Mouse (Mus musculus): ENCODE measurements around the gene Scube3. TPM values are rescaled to one million over a fixed set of nuclear protein-coding genes. Genes with fewer than 3 reads are reported as not detected.
A peak's percentile ranks its signal among the peaks of the same experiment; 100 is the strongest.

Scube3 gene
- polyA plus RNA-seq, 1 experiment from 2014 or later = 4.6 TPM

- H3K4me1 ChIP-seq = peaks cover 6% of the 10 kb centered on the region; the same call in 1 of the 2 replicates
- H3K9ac ChIP-seq (replicated peaks) = no peak overlapping the region
- no peaks in the 10 kb centered on the region for H3K9me3 ChIP-seq (replicated peaks)
- H3K4me3 ChIP-seq (replicated peaks) = no peak overlapping the region
- H3K4me2 ChIP-seq = no peak overlapping the region
- WGBS = 87% methylated on average over 8 of the region's 8 CpGs
- no peak for ATAC-seq (ENCODE audit: low FRiP score)
- H3K36me3 ChIP-seq = no peaks in the 10 kb centered on the region
- no peaks in the 10 kb centered on the region for H3K27me3 ChIP-seq (replicated peaks)
- no peak overlapping the region for H3K27ac ChIP-seq (replicated peaks)
Measured at GRCm38 (mm10) chr17:28112266-28112665, 29.7 kb upstream of the Scube3 start.

- WGBS = 23% methylated on average over 9 of the region's 9 CpGs
- no peaks in the 10 kb centered on the region for H3K27me3 ChIP-seq (replicated peaks)
- ATAC-seq (ENCODE audit: low FRiP score) = no peak
- no peak overlapping the region for H3K27ac ChIP-seq (replicated peaks)
- H3K9ac ChIP-seq (replicated peaks) = no peak overlapping the region
- H3K9me3 ChIP-seq (replicated peaks) = no peaks in the 10 kb centered on the region
- H3K4me2 ChIP-seq = no peak overlapping the region
- no peaks in the 10 kb centered on the region for H3K36me3 ChIP-seq
- H3K4me1 ChIP-seq = peaks cover 7% of the 10 kb centered on the region
- H3K4me3 ChIP-seq (replicated peaks) = no peak overlapping the region
Measured at GRCm38 (mm10) chr17:28116335-28116734, 25.6 kb upstream of the Scube3 start.

GRCm38 (mm10) chr17:28117451-28118209 lies 24.3 kb upstream of the Scube3 start:
- no peaks in the 10 kb centered on the region for H3K36me3 ChIP-seq
- ATAC-seq (ENCODE audit: low FRiP score) = no peak
- no peak overlapping the region for H3K27ac ChIP-seq (replicated peaks)
- no peaks in the 10 kb centered on the region for H3K27me3 ChIP-seq (replicated peaks)
- no peak overlapping the region for H3K4me2 ChIP-seq
- 56% methylated on average over 19 of the region's 19 CpGs for WGBS
- no peak overlapping the region for H3K4me3 ChIP-seq (replicated peaks)
- no peak overlapping the region for H3K9ac ChIP-seq (replicated peaks)
- H3K9me3 ChIP-seq (replicated peaks) = no peaks in the 10 kb centered on the region
- peaks cover 7% of the 10 kb centered on the region for H3K4me1 ChIP-seq

GRCm38 (mm10) chr17:28120460-28120859 lies 21.5 kb upstream of the Scube3 start:
- H3K9ac ChIP-seq (replicated peaks) = no peak overlapping the region
- WGBS = 89% methylated on average over 5 of the region's 5 CpGs
- H3K27ac ChIP-seq (replicated peaks) = no peak overlapping the region
- ATAC-seq (ENCODE audit: low FRiP score) = no peak
- H3K36me3 ChIP-seq = no peaks in the 10 kb centered on the region
- no peak overlapping the region for H3K4me2 ChIP-seq
- no peak overlapping the region for H3K4me3 ChIP-seq (replicated peaks)
- H3K27me3 ChIP-seq (replicated peaks) = no peaks in the 10 kb centered on the region
- peaks cover 16% of the 10 kb centered on the region for H3K4me1 ChIP-seq
- H3K9me3 ChIP-seq (replicated peaks) = no peaks in the 10 kb centered on the region

- no peak overlapping the region for H3K4me2 ChIP-seq
- no peaks in the 10 kb centered on the region for H3K36me3 ChIP-seq
Measured at GRCm38 (mm10) chr17:28122949-28123348, 19.0 kb upstream of the Scube3 start.

GRCm38 (mm10) chr17:28123627-28124026 lies 18.3 kb upstream of the Scube3 start:
- Histone ChIP-seq H3K9me3 (replicated peaks) (no peaks in the 10 kb centered on the region), H3K27ac (replicated peaks) (no peak overlapping the region), H3K4me2 (no peak overlapping the region), H3K36me3 (no peaks in the 10 kb centered on the region), H3K27me3 (replicated peaks) (no peaks in the 10 kb centered on the region), H3K4me3 (replicated peaks) (no peak overlapping the region), H3K4me1 (peaks cover 9% of the 10 kb centered on the region), H3K9ac (replicated peaks) (no peak overlapping the region)
- 19% methylated on average over 7 of the region's 7 CpGs for WGBS
- ATAC-seq (ENCODE audit: low FRiP score) = no peak

More at GRCm38 (mm10) chr17:28122949-28123348, 19.0 kb upstream of the Scube3 start:
- WGBS = 36% methylated on average over 13 of the region's 13 CpGs
- H3K9me3 ChIP-seq (replicated peaks) = no peaks in the 10 kb centered on the region
- H3K27ac ChIP-seq (replicated peaks) = no peak overlapping the region
- peaks cover 9% of the 10 kb centered on the region for H3K4me1 ChIP-seq
- no peak overlapping the region for H3K4me3 ChIP-seq (replicated peaks)
- H3K9ac ChIP-seq (replicated peaks) = no peak overlapping the region
- no peaks in the 10 kb centered on the region for H3K27me3 ChIP-seq (replicated peaks)
- no peak for ATAC-seq (ENCODE audit: low FRiP score)

GRCm38 (mm10) chr17:28124368-28124767 lies 17.6 kb upstream of the Scube3 start:
- H3K27me3 ChIP-seq (replicated peaks) = no peaks in the 10 kb centered on the region
- H3K9ac ChIP-seq (replicated peaks) = no peak overlapping the region
- ATAC-seq (ENCODE audit: low FRiP score) = no peak
- peaks cover 9% of the 10 kb centered on the region for H3K4me1 ChIP-seq
- H3K4me2 ChIP-seq = no peak overlapping the region
- no peaks in the 10 kb centered on the region for H3K9me3 ChIP-seq (replicated peaks)
- WGBS = 59% methylated on average over 8 of the region's 8 CpGs
- H3K4me3 ChIP-seq (replicated peaks) = no peak overlapping the region
- no peak overlapping the region for H3K27ac ChIP-seq (replicated peaks)
- no peaks in the 10 kb centered on the region for H3K36me3 ChIP-seq

GRCm38 (mm10) chr17:28129796-28130195 lies 12.1 kb upstream of the Scube3 start:
- Histone ChIP-seq H3K4me3 (replicated peaks) (no peak overlapping the region), H3K27ac (replicated peaks) (no peak overlapping the region), H3K4me2 (no peak overlapping the region), H3K9me3 (replicated peaks) (no peaks in the 10 kb centered on the region), H3K36me3 (no peaks in the 10 kb centered on the region), H3K4me1 (peaks cover 10% of the 10 kb centered on the region; the same call in 1 of the 2 replicates), H3K9ac (replicated peaks) (no peak overlapping the region), H3K27me3 (replicated peaks) (no peaks in the 10 kb centered on the region)
- ATAC-seq (ENCODE audit: low FRiP score) = no peak
- 92% methylated on average over 5 of the region's 5 CpGs for WGBS

- peaks cover 10% of the 10 kb centered on the region; the same call in 1 of the 2 replicates for H3K4me1 ChIP-seq
- ATAC-seq (ENCODE audit: low FRiP score) = no peak
- H3K27ac ChIP-seq (replicated peaks) = no peak overlapping the region
- no peaks in the 10 kb centered on the region for H3K27me3 ChIP-seq (replicated peaks)
- 79% methylated on average over 5 of the region's 5 CpGs for WGBS
- no peaks in the 10 kb centered on the region for H3K36me3 ChIP-seq
- H3K4me3 ChIP-seq (replicated peaks) = no peak overlapping the region
- no peak overlapping the region for H3K9ac ChIP-seq (replicated peaks)
- H3K4me2 ChIP-seq = no peak overlapping the region
- H3K9me3 ChIP-seq (replicated peaks) = no peaks in the 10 kb centered on the region
Measured at GRCm38 (mm10) chr17:28130391-28131125, 11.4 kb upstream of the Scube3 start.

GRCm38 (mm10) chr17:28131156-28131555 lies 10.8 kb upstream of the Scube3 start:
- Histone ChIP-seq H3K9ac (replicated peaks) (no peak overlapping the region), H3K4me1 (peaks cover 10% of the 10 kb centered on the region; the same call in 1 of the 2 replicates), H3K27ac (replicated peaks) (no peak overlapping the region), H3K27me3 (replicated peaks) (no peaks in the 10 kb centered on the region), H3K4me2 (no peak overlapping the region), H3K9me3 (replicated peaks) (no peaks in the 10 kb centered on the region), H3K4me3 (replicated peaks) (no peak overlapping the region), H3K36me3 (no peaks in the 10 kb centered on the region)
- ATAC-seq (ENCODE audit: low FRiP score) = no peak

GRCm38 (mm10) chr17:28133193-28133592 lies 8.7 kb upstream of the Scube3 start:
- no peaks in the 10 kb centered on the region for H3K27me3 ChIP-seq (replicated peaks)
- WGBS = 6% methylated on average over 14 of the region's 14 CpGs
- no peak overlapping the region for H3K9ac ChIP-seq (replicated peaks)
- no peaks in the 10 kb centered on the region for H3K9me3 ChIP-seq (replicated peaks)
- H3K4me2 ChIP-seq = peak overlapping the region; percentile 32
- H3K4me3 ChIP-seq (replicated peaks) = no peak overlapping the region
- peaks cover 14% of the 10 kb centered on the region; the same call in 1 of the 2 replicates for H3K4me1 ChIP-seq
- ATAC-seq (ENCODE audit: low FRiP score) = no peak
- no peaks in the 10 kb centered on the region for H3K36me3 ChIP-seq
- no peak overlapping the region for H3K27ac ChIP-seq (replicated peaks)

- H3K4me3 ChIP-seq (replicated peaks) = no peak overlapping the region
- 57% methylated on average over 3 of the region's 3 CpGs for WGBS
- H3K4me2 ChIP-seq = no peak overlapping the region
- no peaks in the 10 kb centered on the region for H3K9me3 ChIP-seq (replicated peaks)
- no peak overlapping the region for H3K9ac ChIP-seq (replicated peaks)
- H3K27ac ChIP-seq (replicated peaks) = no peak overlapping the region
- ATAC-seq (ENCODE audit: low FRiP score) = no peak
- H3K4me1 ChIP-seq = peaks cover 15% of the 10 kb centered on the region; the same call in 1 of the 2 replicates
- no peaks in the 10 kb centered on the region for H3K36me3 ChIP-seq
- no peaks in the 10 kb centered on the region; the same call in 1 of the 2 replicates for H3K27me3 ChIP-seq (replicated peaks)
Measured at GRCm38 (mm10) chr17:28135496-28135895, 6.4 kb upstream of the Scube3 start.
